Mouse (Mus musculus): ENCODE data around the gene Stx5a.

GRCm38 (mm10) chr19:8739646-8740045 is 1.6 kb upstream of the Stx5a start:
- TF ChIP-seq POLR2A (IDR thresholded peaks at IDR 0.05; ENCODE audit: low read depth, low read length) (no peak), CTCF (IDR thresholded peaks at IDR 0.05; ENCODE audit: extremely low read depth, insufficient read depth, insufficient read length, insufficient replicate concordance) (no peak)

Measured in spleen, adult 2 months (tissue).